Mouse (Mus musculus) ovary, postnatal 36 days (tissue): ENCODE measurements around the gene Smox.
A peak's percentile ranks its signal among the peaks of the same experiment; 100 is the strongest.

Source experiments
- DNase-seq: peaks from one replicate; pipeline ENCODE4 v3.0.0; 2022; ENCODE audit warnings: low spot score, mixed read lengths

Smox gene

GRCm38 (mm10) chr2:131484182-131484581, 7.1 kb upstream of the Smox start:
- DNase-seq = no peak

GRCm38 (mm10) chr2:131485126-131485525, 6.2 kb upstream of the Smox start:
- DNase-seq = no peak

GRCm38 (mm10) chr2:131486046-131486445, 5.2 kb upstream of the Smox start:
- no peak for DNase-seq

- DNase-seq = no peak
These were observed 4.0 kb upstream of the Smox start for GRCm38 (mm10) chr2:131487337-131487736.

GRCm38 (mm10) chr2:131488261-131488660, 3.0 kb upstream of the Smox start:
- DNase-seq = no peak

GRCm38 (mm10) chr2:131488870-131489269, 2.4 kb upstream of the Smox start:
- no peak for DNase-seq

GRCm38 (mm10) chr2:131489591-131489990, 1.7 kb upstream of the Smox start:
- DNase-seq = no peak

- peak; percentile 92 for DNase-seq
These were observed 655 bp downstream of the Smox start for GRCm38 (mm10) chr2:131491707-131492595.

- no peak for DNase-seq
These were observed 1.4 kb downstream of the Smox start for GRCm38 (mm10) chr2:131492596-131493139.

GRCm38 (mm10) chr2:131493446-131493845, 2.1 kb downstream of the Smox start:
- DNase-seq = no peak

GRCm38 (mm10) chr2:131495256-131495655, 4.0 kb downstream of the Smox start:
- no peak for DNase-seq

- no peak for DNase-seq
These were observed 5.0 kb downstream of the Smox start for GRCm38 (mm10) chr2:131496125-131496820.

- DNase-seq = no peak
These were observed 6.0 kb downstream of the Smox start for GRCm38 (mm10) chr2:131497224-131497856.

GRCm38 (mm10) chr2:131498219-131498618, 6.9 kb downstream of the Smox start:
- DNase-seq = no peak

GRCm38 (mm10) chr2:131499290-131499845, 8.1 kb downstream of the Smox start:
- no peak for DNase-seq

- DNase-seq = no peak
These were observed 10.6 kb downstream of the Smox start for GRCm38 (mm10) chr2:131501886-131502285.

GRCm38 (mm10) chr2:131502561-131502960, 11.3 kb downstream of the Smox start:
- no peak for DNase-seq

GRCm38 (mm10) chr2:131505431-131505830, 14.1 kb downstream of the Smox start:
- DNase-seq = no peak

- no peak for DNase-seq
These were observed 15.1 kb downstream of the Smox start for GRCm38 (mm10) chr2:131506358-131506757.

GRCm38 (mm10) chr2:131508501-131508900, 17.2 kb downstream of the Smox start:
- DNase-seq = no peak

GRCm38 (mm10) chr2:131509671-131510313, 18.5 kb downstream of the Smox start:
- DNase-seq = peak; percentile 42

GRCm38 (mm10) chr2:131510531-131510930, 19.2 kb downstream of the Smox start:
- DNase-seq = no peak
